10 mouse cellular contexts compared by ENCODE assay signal in genomic region chr12:69893927-69894326, GRCm38 (mm10). TPM values are rescaled to one million over a fixed set of nuclear protein-coding genes. Genes with fewer than 3 reads are reported as not detected.
DNase-seq lines count a peak whose midpoint lies in the region; ATAC-seq and TF ChIP-seq lines count a peak whose summit lies in the region.
"Had no signal": no experiment of that assay in that cellular context is flagged by ENCODE, and none has a peak within 500 bp of the region (broad histone marks: within the 10 kb centered on the region; RNA-seq: fewer than 3 reads in every experiment).

No protein-coding gene starts in this region.

- peak overlapping the region; percentile 95; the same call in 1 of the 2 replicates for H3K27ac ChIP-seq in heart, embryonic 15.5 days
- H3K27ac ChIP-seq in testis, adult 2 months (ENCODE audit: control insufficient read depth, insufficient read depth, low read depth, low read length), result no peak overlapping the region
- no peak overlapping the region for H3K27ac ChIP-seq in hindbrain, embryonic 14.5 days
- H3K27ac ChIP-seq: intestine, embryonic 15.5 days had no signal

- no peak for DNase-seq in heart, postnatal 36 days
- DNase-seq in testis, postnatal 10 days (ENCODE audit: low spot score), result no peak
- DNase-seq in hindbrain, embryonic 14.5 days (ENCODE audit: low spot score), result no peak
- no peak for DNase-seq in layer of hippocampus, adult 9-11 months
- no peak for DNase-seq in ovary, postnatal 10 days (ENCODE audit: low spot score)

- no peaks in the 10 kb centered on the region for H3K9me3 ChIP-seq in heart, embryonic 15.5 days (replicated peaks)
- H3K9me3 ChIP-seq in hindbrain, embryonic 14.5 days (ENCODE audit: control insufficient read depth, low read length), result no peaks in the 10 kb centered on the region
- H3K9me3 ChIP-seq: intestine, embryonic 15.5 days had no signal

- TF ChIP-seq CTCF in testis, adult 2 months (IDR thresholded peaks at IDR 0.05; ENCODE audit: control insufficient read depth, insufficient read depth, insufficient replicate concordance, low read depth, low read length), result peak; percentile 19; the same call in 1 of the 2 replicates

- H3K36me3 ChIP-seq in heart, embryonic 15.5 days, result no peaks in the 10 kb centered on the region
- H3K36me3 ChIP-seq in testis, adult 2 months (ENCODE audit: control insufficient read depth, insufficient read depth, low read length), result no peaks in the 10 kb centered on the region
- no peaks in the 10 kb centered on the region for H3K36me3 ChIP-seq in hindbrain, embryonic 14.5 days (replicated peaks; ENCODE audit: control insufficient read depth, insufficient read depth)
- H3K36me3 ChIP-seq: intestine, embryonic 15.5 days had no signal

- no peak for TF ChIP-seq POLR2A in testis, adult 2 months (IDR thresholded peaks at IDR 0.05; ENCODE audit: control insufficient read depth, low read depth, low read length)

- 66% methylated on average over 6 of the region's 6 CpGs for WGBS in heart, embryonic 15.5 days
- 65% methylated on average over 6 of the region's 6 CpGs for WGBS in hindbrain, embryonic 14.5 days

- H3K4me1 ChIP-seq in heart, embryonic 15.5 days (replicated peaks), result peaks cover 28% of the 10 kb centered on the region
- H3K4me1 ChIP-seq in testis, adult 2 months (ENCODE audit: control insufficient read depth, insufficient read depth, low read length), result peaks cover 2% of the 10 kb centered on the region
- peaks cover 20% of the 10 kb centered on the region for H3K4me1 ChIP-seq in hindbrain, embryonic 14.5 days (replicated peaks; ENCODE audit: control insufficient read depth, insufficient read depth, low read length)

- intact Hi-C loops in heart, postnatal 36 days (cut with DNase I), result loop anchor here (1.0 to 5.0 kb wide), 3 partner anchors 72 to 159 kb away; no protein-coding TSS in a partner anchor

- no peaks in the 10 kb centered on the region for H3K27me3 ChIP-seq in heart, embryonic 15.5 days
- no peaks in the 10 kb centered on the region for H3K27me3 ChIP-seq in testis, adult 2 months (ENCODE audit: control insufficient read depth, insufficient read depth, low read length)
- H3K27me3 ChIP-seq in hindbrain, embryonic 14.5 days (ENCODE audit: control insufficient read depth, insufficient read depth, low read length), result no peaks in the 10 kb centered on the region
- H3K27me3 ChIP-seq: intestine, embryonic 15.5 days; Patski had no signal

- ATAC-seq in heart, embryonic 15.5 days (replicated peaks; ENCODE audit: insufficient number of reproducible peaks, insufficient read depth, low FRiP score, low read depth), result no peak
- no peak for ATAC-seq in hindbrain, embryonic 14.5 days (ENCODE audit: low FRiP score)
- ATAC-seq in megakaryocyte-erythroid progenitor cell, adult 5-6 weeks (replicated peaks; ENCODE audit: low FRiP score, low TSS enrichment, poor library complexity, severe bottlenecking), result no peak
- ATAC-seq: Patski had no signal

- peak overlapping the region; percentile 75; the same call in 1 of the 2 replicates for H3K4me2 ChIP-seq in heart, embryonic 15.5 days
- H3K4me2 ChIP-seq in hindbrain, embryonic 14.5 days (replicated peaks), result peak overlapping the region; percentile 89

- no peak overlapping the region for H3K9ac ChIP-seq in heart, embryonic 15.5 days
- 0 out of 2 replicates have a peak overlapping the region, but pooled peaks have one; percentile 95 for H3K9ac ChIP-seq in hindbrain, embryonic 14.5 days

- no peak overlapping the region for H3K4me3 ChIP-seq in heart, embryonic 15.5 days
- no peak overlapping the region for H3K4me3 ChIP-seq in testis, adult 2 months (ENCODE audit: control insufficient read depth, low read depth, low read length)
- no peak overlapping the region for H3K4me3 ChIP-seq in hindbrain, embryonic 14.5 days (replicated peaks; ENCODE audit: low read length)

RNA-seq across cellular contexts. Expression of gene Map4k5, which starts 0.9 kb away (rescaled TPM):
- polyA plus RNA-seq in heart, embryonic 15.5 days (2015; fragmentation: Nextera tagmentation; extraction: Ambion mirVana), result 27.7 and 29.2 TPM in 2 replicates
- total RNA-seq in heart, postnatal 36 days (2021), result 10 to 100 TPM; 22.4 to 24.3 TPM
- polyA plus RNA-seq in testis, adult 2 months (2012; rRNA removed), result 5.1 and 5.6 TPM in 2 replicates
- 37.3 and 37.7 TPM in 2 replicates for polyA plus RNA-seq in hindbrain, embryonic 14.5 days (2014; fragmentation: Nextera tagmentation; extraction: Ambion mirVana)
- 24.2 and 33.9 TPM in 2 replicates for total RNA-seq in megakaryocyte-erythroid progenitor cell, adult 5-6 weeks (2014; fragmentation: Nextera tagmentation)
- total RNA-seq in megakaryocyte-erythroid progenitor cell, adult 5-6 weeks (2017), result 25.0 and 29.2 TPM in 2 replicates

RNA-seq across cellular contexts. Expression of gene Atl1, which starts 1.5 kb away (rescaled TPM):
- polyA plus RNA-seq in heart, embryonic 15.5 days (2015; fragmentation: Nextera tagmentation; extraction: Ambion mirVana), result 6.6 and 7.1 TPM in 2 replicates
- total RNA-seq in heart, postnatal 36 days (2021), result 1 to 10 TPM; 4.3 to 4.7 TPM
- polyA plus RNA-seq in testis, adult 2 months (2012; rRNA removed), result 49.1 and 54.4 TPM in 2 replicates
- polyA plus RNA-seq in hindbrain, embryonic 14.5 days (2014; fragmentation: Nextera tagmentation; extraction: Ambion mirVana), result 147 and 159 TPM in 2 replicates
- 2.8 and 3.4 TPM in 2 replicates for total RNA-seq in megakaryocyte-erythroid progenitor cell, adult 5-6 weeks (2014; fragmentation: Nextera tagmentation)
- total RNA-seq in megakaryocyte-erythroid progenitor cell, adult 5-6 weeks (2017), result 3.1 and 6.5 TPM in 2 replicates
